Mouse (Mus musculus) G1E (cell line): ENCODE data around the gene Gbx1. TPM values are rescaled to one million over a fixed set of nuclear protein-coding genes. Genes with fewer than 3 reads are reported as not detected.
A peak's percentile ranks its signal among the peaks of the same experiment; 100 is the strongest.

Experiments
- ATAC-seq: 2 replicates; pipeline ENCODE4 v1.8.0; 2016; ENCODE audit warnings: mild to moderate bottlenecking; ENCODE audit not compliant: insufficient number of reproducible peaks, poor library complexity, low FRiP score, severe bottlenecking; ENCODE audit errors: extremely low read depth
- DNase-seq: peaks from one replicate; pipeline ENCODE4 v3.0.0; 2012; ENCODE audit warnings: low spot score
- H3K27me3 ChIP-seq: 2 replicates; pipeline ENCODE4 v1.6.1; 2012; ENCODE audit warnings: mild to moderate bottlenecking, low read length, inconsistent platforms; ENCODE audit not compliant: insufficient read depth
- H3K36me3 ChIP-seq: replicated peaks from 2 replicates; pipeline ENCODE3; 2012; ENCODE audit warnings: mild to moderate bottlenecking, inconsistent platforms
- H3K4me1 ChIP-seq: 2 replicates; pipeline ENCODE4 v1.6.1; 2012; ENCODE audit warnings: low read depth, low read length, inconsistent platforms, mixed read lengths; ENCODE audit not compliant: insufficient read depth
- H3K4me3 ChIP-seq: 2 replicates; pipeline ENCODE4 v1.5.1; 2012; ENCODE audit warnings: low read depth, mild to moderate bottlenecking, inconsistent platforms, low read length, moderate library complexity, mixed read lengths
- H3K9me3 ChIP-seq: replicated peaks from 2 replicates; pipeline ENCODE4 v1.6.1; 2012; ENCODE audit warnings: inconsistent platforms
- CTCF ChIP-seq: IDR thresholded peaks from 2 replicates; pipeline ENCODE4 v1.5.1; 2012; ENCODE audit warnings: low read depth, low read length, inconsistent platforms, mixed read lengths
- GATA1 ChIP-seq: IDR thresholded peaks from 2 replicates; pipeline ENCODE4 v1.6.1; 2012; ENCODE audit warnings: borderline replicate concordance, low read length, inconsistent platforms, mixed read lengths
- GATA2 ChIP-seq: IDR thresholded peaks from 2 replicates; pipeline ENCODE4 v1.6.1; 2012; ENCODE audit warnings: low read depth, low read length, inconsistent platforms, borderline replicate concordance
- POLR2AphosphoS5 ChIP-seq: IDR thresholded peaks from 2 replicates; pipeline ENCODE4 v1.6.1; 2012; ENCODE audit warnings: low read depth, low read length, inconsistent platforms; ENCODE audit not compliant: insufficient replicate concordance
- TAL1 ChIP-seq: conservative IDR thresholded peaks from 2 replicates; pipeline ENCODE4 v1.6.1; 2012; ENCODE audit warnings: low read depth, low read length, inconsistent platforms, mixed read lengths
- polyA plus RNA-seq: library from polyadenylated mRNA; stranded (reverse); fragments of >175 nt; gene quantifications from 2 replicates; pipeline ENCODE4 v1.2.3, GENCODE M21; 2012
- total RNA-seq, 2 experiments: library from RNA; stranded (forward) in 1 of 2; stranded (reverse) in 1 of 2; fragments of 200-1000 nt in 1 of 2; fragments of >200 nt in 1 of 2; fragmentation: Nextera tagmentation in 1 of 2; gene quantifications; 2 replicates each; pipeline ENCODE4 v1.2.3; 2014 to 2017

The Gbx1 gene
- total and polyA plus RNA-seq, 3 experiments = 0.02 TPM; not detected in 2

DNA sequence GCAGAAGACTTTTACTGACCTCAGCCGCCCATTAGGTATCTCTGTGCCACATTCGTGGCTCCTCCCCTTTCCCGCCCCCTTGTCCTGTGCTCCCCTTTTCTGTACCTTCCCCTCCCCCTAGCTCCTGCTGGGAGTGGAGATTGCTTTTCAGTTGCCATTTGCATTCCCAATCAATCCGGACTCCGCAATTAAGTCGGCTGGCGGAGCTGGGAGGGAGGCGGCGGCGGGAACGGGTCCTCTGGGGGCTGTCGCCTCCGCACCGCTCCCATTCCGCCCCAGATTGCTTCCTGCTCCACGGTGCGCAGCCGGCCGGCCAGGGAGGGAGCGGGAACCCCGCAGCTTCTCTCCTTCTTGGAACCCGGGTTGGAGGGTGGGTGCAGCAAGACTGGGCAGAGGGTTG lies 42.0 kb downstream of the Gbx1 start:
- DNase-seq = no peak

DNA sequence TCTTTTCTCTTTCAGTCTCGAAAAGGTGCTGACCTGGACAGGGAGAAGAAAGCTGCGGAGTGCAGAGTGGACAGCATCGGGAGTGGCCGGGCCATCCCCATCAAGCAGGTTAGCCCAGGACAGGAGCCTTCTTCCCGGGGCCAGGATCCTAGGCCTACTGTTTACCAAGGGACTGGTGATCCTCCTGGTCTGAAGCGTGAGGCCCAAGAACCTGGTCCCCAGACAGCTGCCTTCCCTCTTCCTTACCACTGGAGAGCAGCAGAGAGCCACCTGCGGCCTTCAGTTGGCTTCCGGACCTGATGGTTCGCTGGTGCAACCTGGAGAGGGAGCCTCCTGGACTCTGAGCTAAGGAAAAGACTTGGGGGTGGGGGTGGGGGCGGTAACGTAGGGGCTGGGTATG lies 43.7 kb downstream of the Gbx1 start:
- no peak overlapping the region for H3K4me3 ChIP-seq
- peaks cover 100% of the 10 kb centered on the region for H3K36me3 ChIP-seq
- ATAC-seq = peak; percentile 22; the same call in 1 of the 2 replicates
- DNase-seq = peak; percentile 58
- TF ChIP-seq POLR2AphosphoS5 = no peak
- no peak for TF ChIP-seq GATA1
- no peak for TF ChIP-seq TAL1
- peak; percentile 59 for TF ChIP-seq CTCF
- no peak for TF ChIP-seq GATA2
- H3K4me1 ChIP-seq = peaks cover 2% of the 10 kb centered on the region; the same call in 1 of the 2 replicates
- H3K9me3 ChIP-seq = no peaks in the 10 kb centered on the region
- H3K27me3 ChIP-seq = no peaks in the 10 kb centered on the region

More for the DNA sequence above, 42.0 kb downstream of the Gbx1 start:
- ATAC-seq = no peak
- H3K4me1 ChIP-seq = peaks cover 2% of the 10 kb centered on the region; the same call in 1 of the 2 replicates
- H3K4me3 ChIP-seq = no peak overlapping the region
- peaks cover 100% of the 10 kb centered on the region for H3K36me3 ChIP-seq
- no peaks in the 10 kb centered on the region for H3K9me3 ChIP-seq
- TF ChIP-seq POLR2AphosphoS5 (no peak), GATA2 (no peak), GATA1 (no peak), CTCF (no peak), TAL1 (no peak)
- no peaks in the 10 kb centered on the region for H3K27me3 ChIP-seq

DNA sequence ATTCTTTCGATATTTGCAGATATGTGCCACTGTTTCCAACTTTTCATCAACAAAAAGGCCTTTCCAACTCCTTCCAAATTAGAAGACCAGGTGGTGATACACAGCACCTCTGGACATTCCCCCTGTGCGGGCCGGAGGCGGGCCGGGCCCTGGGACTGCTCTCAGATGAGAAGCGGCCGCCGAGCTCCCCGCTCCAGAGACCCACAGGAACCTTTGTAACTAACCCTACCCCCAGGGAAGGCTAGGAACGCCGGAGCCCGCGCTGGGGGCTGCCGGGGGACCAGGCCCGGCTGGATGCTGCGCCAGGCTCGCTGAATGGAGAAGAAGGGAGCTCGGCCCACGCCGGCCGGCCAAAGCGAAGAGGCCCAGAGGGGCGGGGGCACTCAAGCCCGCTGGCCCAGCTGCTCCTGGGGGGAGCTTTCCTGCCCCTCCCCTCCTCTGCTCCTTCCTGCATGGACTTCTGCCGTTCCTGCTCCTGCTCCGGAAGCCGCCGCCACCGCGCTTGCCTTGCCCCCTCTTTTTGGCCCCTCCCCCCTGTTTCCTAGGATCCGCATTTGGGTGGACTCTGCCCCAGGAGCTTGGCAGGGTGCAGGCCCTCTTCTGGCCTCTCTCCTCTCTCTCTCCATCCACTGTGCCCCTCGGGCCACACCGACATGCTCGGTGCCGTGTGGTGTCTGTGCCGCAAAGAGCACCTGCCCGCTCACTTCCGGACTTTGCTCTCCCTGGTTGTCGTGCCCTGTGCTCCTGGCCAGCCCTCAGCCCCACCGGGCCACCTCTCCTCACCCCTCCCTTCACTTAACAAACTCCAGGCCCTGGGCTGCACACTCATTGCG lies 44.5 kb downstream of the Gbx1 start:
- no peak overlapping the region for H3K4me3 ChIP-seq
- no peak for ATAC-seq

DNA sequence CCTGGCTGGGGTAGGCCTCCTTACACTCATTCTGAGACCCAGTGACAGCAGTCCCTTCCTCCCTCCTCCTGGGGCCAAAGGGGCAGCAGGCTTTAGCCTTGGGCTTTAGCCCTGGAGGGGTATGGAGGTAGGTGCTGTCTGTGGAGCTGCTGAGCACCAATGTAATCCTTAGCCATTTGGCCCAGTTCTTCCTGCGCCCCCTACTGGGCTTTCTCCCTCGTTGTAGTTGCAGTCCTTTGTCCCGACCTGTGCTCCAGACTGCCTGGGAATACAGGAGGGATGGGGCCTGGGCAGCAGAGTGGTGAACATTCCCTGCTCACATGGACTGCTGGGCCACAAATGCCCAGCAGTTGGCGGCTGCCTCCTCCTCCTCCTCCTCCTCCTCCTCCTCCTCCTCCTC lies 45.4 kb downstream of the Gbx1 start:
- Histone ChIP-seq H3K4me1 (peaks cover 2% of the 10 kb centered on the region; the same call in 1 of the 2 replicates), H3K4me3 (no peak overlapping the region), H3K9me3 (no peaks in the 10 kb centered on the region), H3K36me3 (peaks cover 100% of the 10 kb centered on the region), H3K27me3 (no peaks in the 10 kb centered on the region)
- DNase-seq (peak; percentile 43), ATAC-seq (no peak; the same call in 1 of the 2 replicates)
- no peak for TF ChIP-seq TAL1
- no peak for TF ChIP-seq GATA2
- no peak for TF ChIP-seq GATA1
- TF ChIP-seq CTCF = peak; percentile 31; the same call in 1 of the 2 replicates

More for the DNA sequence above, 44.5 kb downstream of the Gbx1 start:
- no peaks in the 10 kb centered on the region for H3K27me3 ChIP-seq
- DNase-seq = no peak
- H3K9me3 ChIP-seq = no peaks in the 10 kb centered on the region
- TF ChIP-seq CTCF = no peak
- TF ChIP-seq POLR2AphosphoS5 = no peak
- no peak for TF ChIP-seq GATA1
- TF ChIP-seq GATA2 = no peak
- H3K4me1 ChIP-seq = peaks cover 2% of the 10 kb centered on the region; the same call in 1 of the 2 replicates
- H3K36me3 ChIP-seq = peaks cover 100% of the 10 kb centered on the region

DNA sequence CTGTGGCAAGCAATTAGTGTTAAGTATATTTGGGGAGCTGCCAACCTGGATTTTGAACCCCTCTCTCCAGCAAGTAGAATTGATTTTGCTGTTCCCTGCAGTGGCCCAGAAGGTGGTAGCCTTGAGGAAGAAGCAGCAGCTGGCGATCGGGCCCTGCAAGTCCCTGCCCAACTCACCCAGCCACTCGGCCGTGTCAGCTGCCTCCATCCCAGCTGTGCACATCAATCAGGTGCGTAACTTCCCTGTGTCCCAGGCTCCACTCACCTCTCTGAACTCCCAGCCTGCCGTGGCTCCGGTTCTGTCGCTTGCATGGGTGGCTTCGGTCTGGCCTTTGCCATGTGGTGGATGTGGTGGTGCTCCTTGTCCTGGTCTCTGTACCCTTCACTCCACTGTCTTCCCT lies 49.1 kb downstream of the Gbx1 start:
- H3K4me3 ChIP-seq = no peak overlapping the region
- ATAC-seq = no peak
- no peak for DNase-seq
- H3K4me1 ChIP-seq = peaks cover 8% of the 10 kb centered on the region
- H3K27me3 ChIP-seq = no peaks in the 10 kb centered on the region
- peaks cover 99% of the 10 kb centered on the region for H3K36me3 ChIP-seq
- TF ChIP-seq GATA2 = no peak
- H3K9me3 ChIP-seq = peaks cover 9% of the 10 kb centered on the region

DNA sequence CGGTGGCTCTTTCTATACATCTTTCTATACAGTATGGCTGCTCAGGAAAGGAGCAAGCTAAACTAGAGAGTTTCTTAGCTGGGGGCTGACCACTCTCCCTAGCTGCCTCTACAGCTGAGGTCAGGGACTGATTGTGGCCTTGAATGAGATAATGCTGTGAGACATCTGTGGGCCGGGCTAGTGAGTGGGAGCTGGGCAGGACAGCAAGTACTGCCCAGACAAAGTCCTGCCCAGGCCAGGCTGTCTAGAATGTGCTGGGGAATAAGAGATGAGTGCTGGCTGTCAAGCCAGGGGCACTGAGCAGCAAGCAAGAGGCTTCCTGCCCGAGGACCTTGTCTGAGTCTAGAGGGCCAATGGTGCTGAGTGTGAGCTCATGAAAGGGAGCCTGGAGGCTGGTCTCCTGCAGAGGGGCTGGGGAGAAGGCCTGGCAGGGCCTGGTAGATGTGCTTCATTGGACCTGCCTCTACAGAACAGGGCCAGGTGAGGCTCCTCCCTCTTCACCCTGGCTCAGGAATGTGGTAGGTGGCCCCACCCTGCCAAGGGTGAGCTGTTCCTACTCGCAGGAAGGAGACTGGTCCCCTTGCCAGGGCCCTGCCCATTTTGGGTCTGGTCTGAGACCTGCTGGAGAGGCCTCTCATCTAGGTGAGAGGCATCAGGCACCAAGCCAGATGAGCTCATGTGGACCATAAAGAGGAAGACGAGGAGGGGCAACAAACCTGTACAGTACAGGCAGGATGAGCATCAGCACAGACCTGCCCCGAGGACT lies 51.3 kb downstream of the Gbx1 start:
- Histone ChIP-seq H3K4me3 (no peak overlapping the region), H3K9me3 (peaks cover 9% of the 10 kb centered on the region), H3K4me1 (peaks cover 6% of the 10 kb centered on the region; the same call in 1 of the 2 replicates), H3K27me3 (no peaks in the 10 kb centered on the region), H3K36me3 (peaks cover 95% of the 10 kb centered on the region)
- ATAC-seq = no peak
- DNase-seq = no peak
- TF ChIP-seq POLR2AphosphoS5 (no peak), CTCF (no peak), GATA2 (no peak), GATA1 (no peak)
